Mouse (Mus musculus): Measurements from ENCODE around the gene Bmpr1b. TPM values are rescaled to one million over a fixed set of nuclear protein-coding genes. Genes with fewer than 3 reads are reported as not detected.

Bmpr1b gene
- polyA plus RNA-seq, 1 experiment from 2014 or later = 2.1 TPM

DNA sequence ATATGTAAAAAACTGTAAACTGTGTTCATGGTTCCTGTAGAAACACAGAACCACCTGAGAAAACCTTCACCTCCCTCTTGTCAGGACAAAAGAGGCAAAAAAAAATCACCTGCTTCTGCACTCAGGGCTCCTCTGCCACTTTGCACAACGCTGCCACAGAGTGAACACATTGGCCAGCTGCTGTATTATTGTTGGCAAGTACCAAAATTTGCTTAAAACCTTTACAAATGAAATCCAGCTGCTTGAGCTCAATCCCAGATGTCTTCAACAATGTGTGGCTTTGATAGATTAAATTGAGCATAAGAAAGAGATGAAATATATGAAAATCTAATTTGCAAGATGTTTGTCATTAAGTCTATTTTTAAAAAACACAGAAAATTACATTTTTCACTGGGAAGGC is 245.8 kb downstream of the Bmpr1b start:
- Histone ChIP-seq H3K4me1 (replicated peaks; ENCODE audit: control insufficient read depth, insufficient read depth, low read length) (no peaks in the 10 kb centered on the region), H3K27me3 (replicated peaks; ENCODE audit: control insufficient read depth, insufficient read depth, low read length) (no peaks in the 10 kb centered on the region), H3K9ac (ENCODE audit: low read length) (no peak overlapping the region), H3K36me3 (ENCODE audit: control insufficient read depth, insufficient read depth, low read length) (no peaks in the 10 kb centered on the region), H3K4me3 (ENCODE audit: low read depth, low read length) (no peak overlapping the region), H3K9me3 (ENCODE audit: control insufficient read depth, low read length) (no peaks in the 10 kb centered on the region), H3K27ac (ENCODE audit: low read depth) (no peak overlapping the region), H3K4me2 (ENCODE audit: low read length) (no peak overlapping the region)
- 69% methylated on average over 1 of the region's 1 CpGs for WGBS
- ATAC-seq (replicated peaks; ENCODE audit: low FRiP score, low TSS enrichment, low read depth) (no peak), DNase-seq (ENCODE audit: low spot score) (no peak)

DNA sequence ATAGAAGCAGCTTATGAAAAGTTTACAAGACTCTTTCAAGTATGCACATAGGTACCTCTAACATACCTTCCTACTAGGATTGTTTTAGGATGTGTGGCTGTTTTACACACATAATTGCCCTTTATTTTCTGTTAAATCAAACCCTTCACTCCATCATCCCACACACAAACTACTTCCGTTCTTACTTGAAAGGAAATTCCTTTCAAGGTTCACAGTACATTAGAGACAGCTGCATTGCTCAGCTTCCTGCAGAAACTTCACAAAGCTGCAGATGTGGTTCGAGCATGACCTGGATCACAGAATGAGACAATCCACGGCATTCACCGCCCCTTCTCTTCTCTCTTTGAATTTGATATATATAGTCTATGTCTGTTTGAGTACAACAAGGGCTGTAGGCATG is 248.1 kb downstream of the Bmpr1b start:
- Histone ChIP-seq H3K27me3 (replicated peaks; ENCODE audit: control insufficient read depth, insufficient read depth, low read length) (no peaks in the 10 kb centered on the region), H3K4me1 (replicated peaks; ENCODE audit: control insufficient read depth, insufficient read depth, low read length) (no peaks in the 10 kb centered on the region), H3K4me3 (ENCODE audit: low read depth, low read length) (no peak overlapping the region), H3K4me2 (ENCODE audit: low read length) (no peak overlapping the region), H3K36me3 (ENCODE audit: control insufficient read depth, insufficient read depth, low read length) (no peaks in the 10 kb centered on the region), H3K9me3 (ENCODE audit: control insufficient read depth, low read length) (no peaks in the 10 kb centered on the region), H3K9ac (ENCODE audit: low read length) (no peak overlapping the region), H3K27ac (ENCODE audit: low read depth) (no peak overlapping the region)
- DNase-seq (ENCODE audit: low spot score) (no peak), ATAC-seq (replicated peaks; ENCODE audit: low FRiP score, low TSS enrichment, low read depth) (no peak)
- WGBS = 45% methylated on average over 4 of the region's 4 CpGs

DNA sequence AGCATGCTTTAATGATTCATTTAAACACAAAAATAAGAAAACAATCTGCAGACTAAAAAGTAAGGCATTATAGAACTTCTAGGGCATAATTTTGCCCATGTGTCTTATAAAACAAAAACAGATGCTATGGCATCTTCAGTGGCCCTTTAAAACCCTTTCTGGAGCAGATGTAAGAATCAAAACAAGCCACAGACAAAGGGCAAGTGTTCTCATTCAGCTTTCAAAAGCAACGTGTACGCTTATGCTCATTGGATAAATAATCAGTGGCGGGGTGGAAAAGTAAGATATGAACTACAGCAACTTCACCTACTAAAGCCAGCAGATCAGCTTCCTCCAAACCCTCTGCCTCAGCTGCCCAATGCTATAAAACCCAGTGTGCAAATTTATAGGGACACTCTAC is 249.6 kb downstream of the Bmpr1b start:
- Histone ChIP-seq H3K4me1 (replicated peaks; ENCODE audit: control insufficient read depth, insufficient read depth, low read length) (no peaks in the 10 kb centered on the region), H3K27ac (ENCODE audit: low read depth) (no peak overlapping the region), H3K9me3 (ENCODE audit: control insufficient read depth, low read length) (no peaks in the 10 kb centered on the region), H3K4me3 (ENCODE audit: low read depth, low read length) (no peak overlapping the region), H3K27me3 (replicated peaks; ENCODE audit: control insufficient read depth, insufficient read depth, low read length) (no peaks in the 10 kb centered on the region), H3K36me3 (ENCODE audit: control insufficient read depth, insufficient read depth, low read length) (no peaks in the 10 kb centered on the region), H3K4me2 (ENCODE audit: low read length) (no peak overlapping the region), H3K9ac (ENCODE audit: low read length) (no peak overlapping the region)
- 62% methylated on average over 3 of the region's 3 CpGs for WGBS
- DNase-seq (ENCODE audit: low spot score) (no peak), ATAC-seq (replicated peaks; ENCODE audit: low FRiP score, low TSS enrichment, low read depth) (no peak)

DNA sequence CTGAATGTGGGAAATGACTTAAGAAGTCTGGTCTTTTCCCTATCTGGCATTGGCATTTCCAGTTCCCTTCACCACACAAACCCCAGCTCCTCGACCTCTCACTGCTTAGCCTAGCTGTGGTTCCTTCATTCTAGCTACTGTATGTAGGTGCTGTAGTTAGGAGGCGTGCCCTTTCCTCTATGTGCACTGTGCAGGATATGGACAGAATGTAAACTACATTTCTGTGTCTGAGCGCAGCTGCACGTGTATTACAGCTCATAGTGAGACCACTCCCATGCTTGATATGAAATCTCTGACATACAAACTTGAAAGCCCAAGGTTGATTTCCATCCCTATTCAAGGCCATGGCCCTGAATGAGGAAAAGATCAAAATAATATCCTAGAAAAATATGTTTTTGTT is 252.1 kb downstream of the Bmpr1b start:
- Histone ChIP-seq H3K9ac (ENCODE audit: low read length) (no peak overlapping the region), H3K4me2 (ENCODE audit: low read length) (no peak overlapping the region), H3K27ac (ENCODE audit: low read depth) (no peak overlapping the region), H3K36me3 (ENCODE audit: control insufficient read depth, insufficient read depth, low read length) (no peaks in the 10 kb centered on the region), H3K4me3 (ENCODE audit: low read depth, low read length) (no peak overlapping the region), H3K4me1 (replicated peaks; ENCODE audit: control insufficient read depth, insufficient read depth, low read length) (no peaks in the 10 kb centered on the region), H3K27me3 (replicated peaks; ENCODE audit: control insufficient read depth, insufficient read depth, low read length) (no peaks in the 10 kb centered on the region), H3K9me3 (ENCODE audit: control insufficient read depth, low read length) (no peaks in the 10 kb centered on the region)
- ATAC-seq (replicated peaks; ENCODE audit: low FRiP score, low TSS enrichment, low read depth) (no peak), DNase-seq (ENCODE audit: low spot score) (no peak)
- WGBS = 69% methylated on average over 4 of the region's 4 CpGs

DNA sequence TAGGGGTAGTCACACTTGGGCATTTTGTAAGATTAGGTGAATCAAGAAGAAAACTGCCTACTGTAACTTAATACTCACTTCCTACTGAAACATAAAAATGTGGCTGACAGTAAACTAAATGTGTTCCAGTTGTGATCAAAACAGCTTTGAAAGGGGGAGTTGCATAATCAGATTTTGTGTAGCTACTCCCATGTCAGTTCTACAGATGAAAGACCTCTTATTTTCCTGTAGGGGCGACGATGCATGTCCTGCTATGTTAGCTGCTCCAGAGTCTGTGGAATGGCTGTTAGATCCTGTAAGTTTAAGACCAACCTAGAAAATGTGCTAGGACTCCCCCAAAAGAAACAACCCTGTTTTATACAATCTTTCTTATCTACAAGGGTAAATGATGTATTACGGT is 253.2 kb downstream of the Bmpr1b start:
- 79% methylated on average over 3 of the region's 3 CpGs for WGBS
- no peaks in the 10 kb centered on the region for H3K36me3 ChIP-seq (ENCODE audit: control insufficient read depth, insufficient read depth, low read length)
- DNase-seq (ENCODE audit: low spot score) (no peak), ATAC-seq (replicated peaks; ENCODE audit: low FRiP score, low TSS enrichment, low read depth) (no peak)
- no peak overlapping the region for H3K4me2 ChIP-seq (ENCODE audit: low read length)
- no peak overlapping the region for H3K9ac ChIP-seq (ENCODE audit: low read length)
- H3K27me3 ChIP-seq (replicated peaks; ENCODE audit: control insufficient read depth, insufficient read depth, low read length) = no peaks in the 10 kb centered on the region
- no peak overlapping the region for H3K27ac ChIP-seq (ENCODE audit: low read depth)
- no peaks in the 10 kb centered on the region for H3K9me3 ChIP-seq (ENCODE audit: control insufficient read depth, low read length)
- no peaks in the 10 kb centered on the region for H3K4me1 ChIP-seq (replicated peaks; ENCODE audit: control insufficient read depth, insufficient read depth, low read length)
- H3K4me3 ChIP-seq (ENCODE audit: low read depth, low read length) = no peak overlapping the region

DNA sequence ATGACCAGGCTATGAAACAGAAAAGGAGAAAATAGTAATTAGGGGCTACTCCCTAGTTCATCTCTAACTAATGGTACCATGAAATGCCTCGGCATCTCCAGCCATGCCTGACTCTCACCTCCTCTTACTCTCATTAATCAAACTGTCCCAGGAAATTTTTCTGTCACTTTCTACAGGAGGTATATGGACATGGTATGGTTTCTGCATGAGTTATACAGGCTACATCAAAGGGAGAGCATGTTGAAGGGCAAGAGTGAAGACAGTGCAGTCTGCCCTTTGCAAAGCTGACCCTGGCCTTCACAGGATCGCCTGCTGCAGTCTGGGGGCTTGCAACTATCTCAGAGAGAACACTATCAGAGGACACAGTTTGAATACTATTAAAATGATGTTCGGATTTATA is 254.6 kb downstream of the Bmpr1b start:
- H3K4me1 ChIP-seq (replicated peaks; ENCODE audit: control insufficient read depth, insufficient read depth, low read length) = no peaks in the 10 kb centered on the region
- H3K4me3 ChIP-seq (ENCODE audit: low read depth, low read length) = no peak overlapping the region
- H3K36me3 ChIP-seq (ENCODE audit: control insufficient read depth, insufficient read depth, low read length) = no peaks in the 10 kb centered on the region
- no peak overlapping the region for H3K9ac ChIP-seq (ENCODE audit: low read length)
- DNase-seq (ENCODE audit: low spot score) (no peak), ATAC-seq (replicated peaks; ENCODE audit: low FRiP score, low TSS enrichment, low read depth) (no peak)
- H3K27me3 ChIP-seq (replicated peaks; ENCODE audit: control insufficient read depth, insufficient read depth, low read length) = no peaks in the 10 kb centered on the region
- no peak overlapping the region for H3K4me2 ChIP-seq (ENCODE audit: low read length)
- 76% methylated on average over 3 of the region's 3 CpGs for WGBS
- H3K9me3 ChIP-seq (ENCODE audit: control insufficient read depth, low read length) = no peaks in the 10 kb centered on the region
- H3K27ac ChIP-seq (ENCODE audit: low read depth) = no peak overlapping the region

DNA sequence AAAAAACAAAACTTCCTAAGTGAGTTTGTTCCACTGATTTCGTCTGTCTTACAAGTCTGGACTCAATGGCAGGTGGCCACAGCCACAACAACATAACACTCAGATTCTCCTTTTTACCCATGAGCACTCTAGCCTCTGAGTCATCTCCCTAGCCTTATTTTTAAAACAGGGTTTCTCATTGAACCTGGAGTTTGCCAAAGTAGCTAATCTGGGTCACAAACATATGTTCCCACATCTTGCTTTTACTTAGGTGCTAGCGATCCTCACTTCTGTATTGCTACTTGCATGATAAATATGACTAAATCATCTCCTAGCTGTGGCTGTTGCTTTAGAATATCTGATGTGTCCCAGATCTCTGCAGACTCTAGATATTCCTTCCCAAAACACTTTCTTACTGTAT is 260.1 kb downstream of the Bmpr1b start:
- Histone ChIP-seq H3K9me3 (ENCODE audit: control insufficient read depth, low read length) (no peaks in the 10 kb centered on the region), H3K9ac (ENCODE audit: low read length) (no peak overlapping the region), H3K4me2 (ENCODE audit: low read length) (no peak overlapping the region), H3K27me3 (replicated peaks; ENCODE audit: control insufficient read depth, insufficient read depth, low read length) (no peaks in the 10 kb centered on the region), H3K4me1 (replicated peaks; ENCODE audit: control insufficient read depth, insufficient read depth, low read length) (no peaks in the 10 kb centered on the region), H3K4me3 (ENCODE audit: low read depth, low read length) (no peak overlapping the region), H3K36me3 (ENCODE audit: control insufficient read depth, insufficient read depth, low read length) (no peaks in the 10 kb centered on the region), H3K27ac (ENCODE audit: low read depth) (no peak overlapping the region)
- no peak for DNase-seq (ENCODE audit: low spot score)
- no peak for ATAC-seq (replicated peaks; ENCODE audit: low FRiP score, low TSS enrichment, low read depth)
- 86% methylated on average over 2 of the region's 2 CpGs for WGBS

DNA sequence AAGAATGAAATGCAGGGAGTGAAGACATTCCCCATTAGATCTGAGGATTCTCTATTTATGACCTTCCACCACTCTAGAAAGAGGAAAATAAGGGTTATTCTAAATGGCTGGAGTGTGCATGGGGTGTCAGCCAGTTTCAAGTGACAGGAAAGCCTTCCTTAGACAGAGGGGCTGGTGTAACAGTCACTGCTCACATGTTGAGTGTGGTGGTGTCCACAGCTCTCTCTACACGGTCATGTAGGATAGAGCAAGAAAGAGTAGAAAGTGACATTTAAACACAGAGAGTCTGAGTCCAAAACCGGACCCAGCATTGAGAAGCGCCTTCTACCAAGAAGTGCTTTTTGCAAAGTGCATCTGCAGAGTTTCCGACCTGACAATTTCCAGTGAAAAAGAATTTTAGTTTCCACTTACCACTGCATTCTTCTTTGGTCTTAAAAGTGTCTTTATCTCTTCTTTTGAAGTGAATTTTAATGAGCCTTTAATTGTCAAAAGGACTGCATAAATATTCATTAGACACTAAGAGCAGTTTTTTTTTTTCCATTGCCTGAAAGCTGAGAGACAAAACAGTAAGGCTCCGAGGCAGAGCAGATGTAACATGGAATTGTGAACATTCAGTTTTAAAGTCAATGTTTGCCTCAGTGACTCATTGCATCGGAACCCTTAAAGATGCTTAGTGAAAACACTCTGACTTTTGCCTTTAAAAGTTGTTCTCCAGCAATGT is 263.2 kb downstream of the Bmpr1b start:
- Histone ChIP-seq H3K9ac (ENCODE audit: low read length) (no peak overlapping the region), H3K36me3 (ENCODE audit: control insufficient read depth, insufficient read depth, low read length) (no peaks in the 10 kb centered on the region), H3K27me3 (replicated peaks; ENCODE audit: control insufficient read depth, insufficient read depth, low read length) (no peaks in the 10 kb centered on the region), H3K4me2 (ENCODE audit: low read length) (no peak overlapping the region), H3K27ac (ENCODE audit: low read depth) (no peak overlapping the region), H3K4me3 (ENCODE audit: low read depth, low read length) (no peak overlapping the region), H3K9me3 (ENCODE audit: control insufficient read depth, low read length) (no peaks in the 10 kb centered on the region), H3K4me1 (replicated peaks; ENCODE audit: control insufficient read depth, insufficient read depth, low read length) (0 out of 2 replicates have a peak, but pooled peaks cover 5% of the 10 kb centered on the region)
- no peak for DNase-seq (ENCODE audit: low spot score)
- no peak for ATAC-seq (replicated peaks; ENCODE audit: low FRiP score, low TSS enrichment, low read depth)
- WGBS = 75% methylated on average over 6 of the region's 6 CpGs

DNA sequence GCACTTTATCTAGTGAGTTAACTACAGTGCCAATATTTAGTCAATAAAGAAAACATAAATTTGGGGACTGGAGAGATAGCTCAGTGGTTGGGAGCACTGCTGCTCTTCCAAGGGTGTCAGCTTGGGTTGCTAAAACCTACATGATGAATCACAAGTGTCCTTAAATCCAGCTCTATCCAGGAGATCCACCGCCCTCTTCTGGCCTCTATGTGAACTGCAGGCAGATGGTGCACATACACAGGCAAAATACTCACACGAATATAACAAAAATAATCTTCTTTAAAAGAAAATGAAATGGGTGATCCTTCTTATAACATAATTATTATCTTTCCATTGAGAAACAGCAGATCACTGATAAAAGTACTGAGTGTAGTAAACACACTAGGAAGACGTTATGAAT is 268.9 kb downstream of the Bmpr1b start:
- WGBS = 56% methylated on average over 3 of the region's 3 CpGs
- Histone ChIP-seq H3K4me1 (replicated peaks; ENCODE audit: control insufficient read depth, insufficient read depth, low read length) (0 out of 2 replicates have a peak, but pooled peaks cover 5% of the 10 kb centered on the region), H3K9me3 (ENCODE audit: control insufficient read depth, low read length) (no peaks in the 10 kb centered on the region), H3K27ac (ENCODE audit: low read depth) (no peak overlapping the region), H3K9ac (ENCODE audit: low read length) (no peak overlapping the region), H3K4me2 (ENCODE audit: low read length) (no peak overlapping the region), H3K27me3 (replicated peaks; ENCODE audit: control insufficient read depth, insufficient read depth, low read length) (no peaks in the 10 kb centered on the region), H3K4me3 (ENCODE audit: low read depth, low read length) (no peak overlapping the region), H3K36me3 (ENCODE audit: control insufficient read depth, insufficient read depth, low read length) (no peaks in the 10 kb centered on the region)
- ATAC-seq (replicated peaks; ENCODE audit: low FRiP score, low TSS enrichment, low read depth) (no peak), DNase-seq (ENCODE audit: low spot score) (no peak)

Data from intestine, embryonic 14.5 days (tissue).